Mouse (Mus musculus): Measurements from ENCODE around the gene Pdss2. TPM values are rescaled to one million over a fixed set of nuclear protein-coding genes. Genes with fewer than 3 reads are reported as not detected.
A peak's percentile ranks its signal among the peaks of the same experiment; 100 is the strongest.

The Pdss2 gene
- polyA plus RNA-seq, 1 experiment from 2014 or later = 18.0 TPM

GRCm38 (mm10) chr10:43203865-43204264 is 17.4 kb upstream of the Pdss2 start:
- Histone ChIP-seq H3K4me2 (replicated peaks; ENCODE audit: low read depth, low read length) (no peak overlapping the region), H3K36me3 (ENCODE audit: insufficient read depth, low read length) (no peaks in the 10 kb centered on the region), H3K4me3 (ENCODE audit: low read length) (no peak overlapping the region), H3K9me3 (ENCODE audit: low read length) (no peaks in the 10 kb centered on the region), H3K9ac (replicated peaks; ENCODE audit: low read length) (no peak overlapping the region), H3K27ac (ENCODE audit: low read length) (no peak overlapping the region), H3K4me1 (ENCODE audit: insufficient read depth, low read length) (no peaks in the 10 kb centered on the region), H3K27me3 (ENCODE audit: insufficient read depth, low read length) (no peaks in the 10 kb centered on the region)
- no peak for ATAC-seq (ENCODE audit: low FRiP score, low TSS enrichment)
- 73% methylated on average over 3 of the region's 3 CpGs for WGBS

GRCm38 (mm10) chr10:43211866-43212265 is 9.4 kb upstream of the Pdss2 start:
- Histone ChIP-seq H3K4me1 (ENCODE audit: insufficient read depth, low read length) (no peaks in the 10 kb centered on the region), H3K27ac (ENCODE audit: low read length) (no peak overlapping the region), H3K4me3 (ENCODE audit: low read length) (no peak overlapping the region), H3K4me2 (replicated peaks; ENCODE audit: low read depth, low read length) (no peak overlapping the region), H3K27me3 (ENCODE audit: insufficient read depth, low read length) (no peaks in the 10 kb centered on the region), H3K9me3 (ENCODE audit: low read length) (0 out of 2 replicates have a peak, but pooled peaks cover 2% of the 10 kb centered on the region), H3K9ac (replicated peaks; ENCODE audit: low read length) (no peak overlapping the region), H3K36me3 (ENCODE audit: insufficient read depth, low read length) (no peaks in the 10 kb centered on the region)
- WGBS = 48% methylated on average over 6 of the region's 6 CpGs
- ATAC-seq (ENCODE audit: low FRiP score, low TSS enrichment) = no peak

GRCm38 (mm10) chr10:43217361-43217900 is 3.9 kb upstream of the Pdss2 start:
- no peak overlapping the region for H3K9ac ChIP-seq (replicated peaks; ENCODE audit: low read length)
- H3K27me3 ChIP-seq (ENCODE audit: insufficient read depth, low read length) = no peaks in the 10 kb centered on the region
- H3K4me3 ChIP-seq (ENCODE audit: low read length) = no peak overlapping the region
- peaks cover 7% of the 10 kb centered on the region; the same call in 1 of the 2 replicates for H3K4me1 ChIP-seq (ENCODE audit: insufficient read depth, low read length)
- WGBS = 91% methylated on average over 13 of the region's 13 CpGs
- ATAC-seq (ENCODE audit: low FRiP score, low TSS enrichment) = no peak
- H3K27ac ChIP-seq (ENCODE audit: low read length) = no peak overlapping the region
- no peaks in the 10 kb centered on the region for H3K36me3 ChIP-seq (ENCODE audit: insufficient read depth, low read length)
- H3K9me3 ChIP-seq (ENCODE audit: low read length) = no peaks in the 10 kb centered on the region
- no peak overlapping the region for H3K4me2 ChIP-seq (replicated peaks; ENCODE audit: low read depth, low read length)

GRCm38 (mm10) chr10:43220479-43220878 is 807 bp upstream of the Pdss2 start:
- Histone ChIP-seq H3K4me3 (ENCODE audit: low read length) (peak overlapping the region; percentile 71), H3K36me3 (ENCODE audit: insufficient read depth, low read length) (0 out of 2 replicates have a peak, but pooled peaks cover 2% of the 10 kb centered on the region), H3K9ac (replicated peaks; ENCODE audit: low read length) (peak overlapping the region; percentile 96), H3K9me3 (ENCODE audit: low read length) (no peaks in the 10 kb centered on the region), H3K27ac (ENCODE audit: low read length) (peak overlapping the region; percentile 94), H3K27me3 (ENCODE audit: insufficient read depth, low read length) (no peaks in the 10 kb centered on the region), H3K4me1 (ENCODE audit: insufficient read depth, low read length) (peaks cover 12% of the 10 kb centered on the region; the same call in 1 of the 2 replicates), H3K4me2 (replicated peaks; ENCODE audit: low read depth, low read length) (peak overlapping the region; percentile 62)
- ATAC-seq (ENCODE audit: low FRiP score, low TSS enrichment) = no peak; the same call in 1 of the 2 replicates
- 16% methylated on average over 7 of the region's 7 CpGs for WGBS

- Histone ChIP-seq H3K27ac (ENCODE audit: low read length) (peak overlapping the region; percentile 94), H3K4me1 (ENCODE audit: insufficient read depth, low read length) (peaks cover 12% of the 10 kb centered on the region; the same call in 1 of the 2 replicates), H3K4me3 (ENCODE audit: low read length) (peak overlapping the region; percentile 71), H3K27me3 (ENCODE audit: insufficient read depth, low read length) (no peaks in the 10 kb centered on the region), H3K9me3 (ENCODE audit: low read length) (no peaks in the 10 kb centered on the region), H3K4me2 (replicated peaks; ENCODE audit: low read depth, low read length) (peak overlapping the region; percentile 74), H3K36me3 (ENCODE audit: insufficient read depth, low read length) (peaks cover 6% of the 10 kb centered on the region; the same call in 1 of the 2 replicates), H3K9ac (replicated peaks; ENCODE audit: low read length) (peak overlapping the region; percentile 96)
- peak; percentile 57 for ATAC-seq (ENCODE audit: low FRiP score, low TSS enrichment)
- whole genome bisulfite sequencing = under 1% methylated on average over 25 of the region's 25 CpGs
Measured at GRCm38 (mm10) chr10:43221659-43222058, 373 bp downstream of the Pdss2 start.

- Histone ChIP-seq H3K9me3 (ENCODE audit: low read length) (no peaks in the 10 kb centered on the region), H3K4me2 (replicated peaks; ENCODE audit: low read depth, low read length) (no peak overlapping the region), H3K36me3 (ENCODE audit: insufficient read depth, low read length) (peaks cover 6% of the 10 kb centered on the region; the same call in 1 of the 2 replicates), H3K4me3 (ENCODE audit: low read length) (no peak overlapping the region), H3K27ac (ENCODE audit: low read length) (no peak overlapping the region), H3K9ac (replicated peaks; ENCODE audit: low read length) (no peak overlapping the region), H3K4me1 (ENCODE audit: insufficient read depth, low read length) (peaks cover 12% of the 10 kb centered on the region; the same call in 1 of the 2 replicates), H3K27me3 (ENCODE audit: insufficient read depth, low read length) (no peaks in the 10 kb centered on the region)
- 87% methylated on average over 2 of the region's 2 CpGs for WGBS
- no peak for ATAC-seq (ENCODE audit: low FRiP score, low TSS enrichment)
Measured at GRCm38 (mm10) chr10:43223391-43223790, 2.1 kb downstream of the Pdss2 start.

GRCm38 (mm10) chr10:43226391-43226790 is 5.1 kb downstream of the Pdss2 start:
- H3K4me2 ChIP-seq (replicated peaks; ENCODE audit: low read depth, low read length) = no peak overlapping the region
- H3K9me3 ChIP-seq (ENCODE audit: low read length) = no peaks in the 10 kb centered on the region
- no peak overlapping the region for H3K9ac ChIP-seq (replicated peaks; ENCODE audit: low read length)
- ATAC-seq (ENCODE audit: low FRiP score, low TSS enrichment) = no peak
- H3K36me3 ChIP-seq (ENCODE audit: insufficient read depth, low read length) = peaks cover 6% of the 10 kb centered on the region; the same call in 1 of the 2 replicates
- H3K4me3 ChIP-seq (ENCODE audit: low read length) = no peak overlapping the region
- H3K27me3 ChIP-seq (ENCODE audit: insufficient read depth, low read length) = no peaks in the 10 kb centered on the region
- no peak overlapping the region for H3K27ac ChIP-seq (ENCODE audit: low read length)
- H3K4me1 ChIP-seq (ENCODE audit: insufficient read depth, low read length) = 0 out of 2 replicates have a peak, but pooled peaks cover 8% of the 10 kb centered on the region
- WGBS = 100% methylated on average over 1 of the region's 1 CpGs

- Histone ChIP-seq H3K4me2 (replicated peaks; ENCODE audit: low read depth, low read length) (no peak overlapping the region), H3K9ac (replicated peaks; ENCODE audit: low read length) (no peak overlapping the region), H3K4me3 (ENCODE audit: low read length) (no peak overlapping the region), H3K9me3 (ENCODE audit: low read length) (no peaks in the 10 kb centered on the region), H3K36me3 (ENCODE audit: insufficient read depth, low read length) (peaks cover 6% of the 10 kb centered on the region; the same call in 1 of the 2 replicates), H3K27me3 (ENCODE audit: insufficient read depth, low read length) (no peaks in the 10 kb centered on the region), H3K4me1 (ENCODE audit: insufficient read depth, low read length) (no peaks in the 10 kb centered on the region), H3K27ac (ENCODE audit: low read length) (no peak overlapping the region)
- ATAC-seq (ENCODE audit: low FRiP score, low TSS enrichment) = no peak
- WGBS = 76% methylated on average over 2 of the region's 2 CpGs
Measured at GRCm38 (mm10) chr10:43229236-43229635, 8.0 kb downstream of the Pdss2 start.

GRCm38 (mm10) chr10:43234522-43234921 is 13.2 kb downstream of the Pdss2 start:
- Histone ChIP-seq H3K4me3 (ENCODE audit: low read length) (no peak overlapping the region), H3K4me2 (replicated peaks; ENCODE audit: low read depth, low read length) (no peak overlapping the region), H3K27ac (ENCODE audit: low read length) (no peak overlapping the region), H3K27me3 (ENCODE audit: insufficient read depth, low read length) (no peaks in the 10 kb centered on the region), H3K4me1 (ENCODE audit: insufficient read depth, low read length) (no peaks in the 10 kb centered on the region), H3K36me3 (ENCODE audit: insufficient read depth, low read length) (no peaks in the 10 kb centered on the region), H3K9ac (replicated peaks; ENCODE audit: low read length) (no peak overlapping the region), H3K9me3 (ENCODE audit: low read length) (0 out of 2 replicates have a peak, but pooled peaks cover 2% of the 10 kb centered on the region)
- WGBS = 66% methylated on average over 4 of the region's 4 CpGs
- ATAC-seq (ENCODE audit: low FRiP score, low TSS enrichment) = no peak

GRCm38 (mm10) chr10:43235011-43235410 is 13.7 kb downstream of the Pdss2 start:
- no peak for ATAC-seq (ENCODE audit: low FRiP score, low TSS enrichment)
- Histone ChIP-seq H3K9me3 (ENCODE audit: low read length) (peaks cover 3% of the 10 kb centered on the region; the same call in 1 of the 2 replicates), H3K27ac (ENCODE audit: low read length) (no peak overlapping the region), H3K9ac (replicated peaks; ENCODE audit: low read length) (no peak overlapping the region), H3K4me3 (ENCODE audit: low read length) (no peak overlapping the region), H3K36me3 (ENCODE audit: insufficient read depth, low read length) (no peaks in the 10 kb centered on the region), H3K4me2 (replicated peaks; ENCODE audit: low read depth, low read length) (no peak overlapping the region), H3K27me3 (ENCODE audit: insufficient read depth, low read length) (no peaks in the 10 kb centered on the region), H3K4me1 (ENCODE audit: insufficient read depth, low read length) (no peaks in the 10 kb centered on the region)
- 82% methylated on average over 3 of the region's 3 CpGs for WGBS

Data from kidney, embryonic 16.5 days (tissue).